Mouse (Mus musculus): ENCODE data around the gene Yipf2. TPM values are rescaled to one million over a fixed set of nuclear protein-coding genes. Genes with fewer than 3 reads are reported as not detected.

Yipf2 gene
- total and polyA plus RNA-seq, 3 experiments, result 4.7 to 13.2 (median 6.8) TPM

- H3K36me3 ChIP-seq (replicated peaks), result peaks cover 81% of the 10 kb centered on the region
- TF ChIP-seq POLR2AphosphoS5 (IDR thresholded peaks at IDR 0.05; ENCODE audit: insufficient replicate concordance, low read depth, low read length) (no peak), CTCF (IDR thresholded peaks at IDR 0.05; ENCODE audit: low read depth, low read length) (no peak), GATA2 (IDR thresholded peaks at IDR 0.05; ENCODE audit: borderline replicate concordance, low read depth, low read length) (no peak), GATA1 (IDR thresholded peaks at IDR 0.05; ENCODE audit: borderline replicate concordance, low read length) (no peak), TAL1 (conservative IDR thresholded peaks at IDR 0.05; ENCODE audit: low read depth, low read length) (no peak)
- peaks cover 49% of the 10 kb centered on the region for H3K4me1 ChIP-seq (ENCODE audit: insufficient read depth, low read depth, low read length)
- ATAC-seq (ENCODE audit: extremely low read depth, insufficient number of reproducible peaks, low FRiP score, poor library complexity, severe bottlenecking) (no peak), DNase-seq (ENCODE audit: low spot score) (no peak)
- H3K27me3 ChIP-seq (ENCODE audit: insufficient read depth, low read length), result no peaks in the 10 kb centered on the region
- no peak overlapping the region for H3K4me3 ChIP-seq (ENCODE audit: low read depth, low read length)
- H3K9me3 ChIP-seq (replicated peaks), result no peaks in the 10 kb centered on the region
Measured at GRCm38 (mm10) chr9:21557556-21557955, 35.1 kb downstream of the Yipf2 start.

DNA sequence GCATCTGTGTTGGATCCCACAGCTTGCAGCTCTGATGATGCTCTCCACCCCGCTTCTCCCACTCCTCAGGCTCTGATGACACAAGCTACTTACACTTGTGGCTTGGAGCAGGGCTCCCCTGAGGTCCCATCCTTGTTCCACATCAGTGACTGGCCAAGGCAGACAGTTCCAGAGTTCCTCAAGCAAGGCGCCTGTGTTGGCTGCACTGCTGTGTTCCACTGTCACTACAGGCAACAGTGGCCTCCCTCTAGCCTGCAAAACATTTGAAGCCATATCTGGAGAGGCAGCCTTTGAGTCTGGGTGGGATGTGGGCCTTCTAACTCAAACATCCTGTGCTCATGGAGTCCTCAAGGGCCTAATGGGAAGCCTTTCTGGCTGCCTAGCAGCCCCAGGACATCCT is 35.6 kb downstream of the Yipf2 start:
- TF ChIP-seq POLR2AphosphoS5 (IDR thresholded peaks at IDR 0.05; ENCODE audit: insufficient replicate concordance, low read depth, low read length), result no peak
- no peak for TF ChIP-seq TAL1 (conservative IDR thresholded peaks at IDR 0.05; ENCODE audit: low read depth, low read length)
- TF ChIP-seq CTCF (IDR thresholded peaks at IDR 0.05; ENCODE audit: low read depth, low read length), result no peak
- no peak for TF ChIP-seq GATA1 (IDR thresholded peaks at IDR 0.05; ENCODE audit: borderline replicate concordance, low read length)
- no peak for TF ChIP-seq GATA2 (IDR thresholded peaks at IDR 0.05; ENCODE audit: borderline replicate concordance, low read depth, low read length)
- ATAC-seq (ENCODE audit: extremely low read depth, insufficient number of reproducible peaks, low FRiP score, poor library complexity, severe bottlenecking) (no peak), DNase-seq (ENCODE audit: low spot score) (no peak)
- no peak overlapping the region for H3K4me3 ChIP-seq (ENCODE audit: low read depth, low read length)
- H3K36me3 ChIP-seq (replicated peaks), result peaks cover 82% of the 10 kb centered on the region
- H3K9me3 ChIP-seq (replicated peaks), result no peaks in the 10 kb centered on the region
- no peaks in the 10 kb centered on the region for H3K27me3 ChIP-seq (ENCODE audit: insufficient read depth, low read length)
- peaks cover 49% of the 10 kb centered on the region for H3K4me1 ChIP-seq (ENCODE audit: insufficient read depth, low read depth, low read length)

- peaks cover 82% of the 10 kb centered on the region for H3K36me3 ChIP-seq (replicated peaks)
- no peak for DNase-seq (ENCODE audit: low spot score)
- H3K27me3 ChIP-seq (ENCODE audit: insufficient read depth, low read length), result no peaks in the 10 kb centered on the region
- H3K9me3 ChIP-seq (replicated peaks), result no peaks in the 10 kb centered on the region
- ATAC-seq (ENCODE audit: extremely low read depth, insufficient number of reproducible peaks, low FRiP score, poor library complexity, severe bottlenecking), result no peak
- peaks cover 46% of the 10 kb centered on the region for H3K4me1 ChIP-seq (ENCODE audit: insufficient read depth, low read depth, low read length)
- TF ChIP-seq GATA1 (IDR thresholded peaks at IDR 0.05; ENCODE audit: borderline replicate concordance, low read length) (no peak), POLR2AphosphoS5 (IDR thresholded peaks at IDR 0.05; ENCODE audit: insufficient replicate concordance, low read depth, low read length) (no peak), CTCF (IDR thresholded peaks at IDR 0.05; ENCODE audit: low read depth, low read length) (no peak), GATA2 (IDR thresholded peaks at IDR 0.05; ENCODE audit: borderline replicate concordance, low read depth, low read length) (no peak), TAL1 (conservative IDR thresholded peaks at IDR 0.05; ENCODE audit: low read depth, low read length) (no peak)
- no peak overlapping the region for H3K4me3 ChIP-seq (ENCODE audit: low read depth, low read length)
Measured at GRCm38 (mm10) chr9:21555198-21555742, 37.4 kb downstream of the Yipf2 start.

GRCm38 (mm10) chr9:21553607-21554273 is 38.9 kb downstream of the Yipf2 start:
- Histone ChIP-seq H3K4me1 (ENCODE audit: insufficient read depth, low read depth, low read length) (peaks cover 44% of the 10 kb centered on the region), H3K36me3 (replicated peaks) (peaks cover 84% of the 10 kb centered on the region), H3K4me3 (ENCODE audit: low read depth, low read length) (no peak overlapping the region), H3K9me3 (replicated peaks) (no peaks in the 10 kb centered on the region), H3K27me3 (ENCODE audit: insufficient read depth, low read length) (no peaks in the 10 kb centered on the region)
- ATAC-seq (ENCODE audit: extremely low read depth, insufficient number of reproducible peaks, low FRiP score, poor library complexity, severe bottlenecking), result no peak
- DNase-seq (ENCODE audit: low spot score), result no peak
- no peak for TF ChIP-seq POLR2AphosphoS5 (IDR thresholded peaks at IDR 0.05; ENCODE audit: insufficient replicate concordance, low read depth, low read length)

DNA sequence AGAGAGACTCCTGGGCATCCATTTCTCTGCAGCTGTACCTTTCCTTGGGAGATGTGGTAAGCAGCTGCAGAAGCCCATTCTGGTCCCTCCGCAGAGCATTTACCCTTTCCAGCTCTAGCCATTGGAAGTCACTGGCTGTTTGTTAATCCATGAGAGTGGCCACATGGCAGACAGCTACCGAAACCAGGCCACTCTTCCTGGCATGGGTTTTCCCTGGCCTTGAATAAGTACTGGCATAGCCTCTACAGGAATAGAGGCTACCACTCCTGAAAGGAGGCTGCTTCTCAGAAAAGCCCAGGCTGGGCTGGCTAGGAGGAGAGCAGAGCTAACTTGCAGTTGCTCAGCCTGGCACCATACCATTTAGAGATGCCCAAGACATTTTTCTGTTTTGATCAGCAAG is 41.6 kb downstream of the Yipf2 start:
- ATAC-seq (ENCODE audit: extremely low read depth, insufficient number of reproducible peaks, low FRiP score, poor library complexity, severe bottlenecking), result no peak
- Histone ChIP-seq H3K36me3 (replicated peaks) (peaks cover 69% of the 10 kb centered on the region), H3K27me3 (ENCODE audit: insufficient read depth, low read length) (no peaks in the 10 kb centered on the region), H3K9me3 (replicated peaks) (no peaks in the 10 kb centered on the region), H3K4me3 (ENCODE audit: low read depth, low read length) (no peak overlapping the region), H3K4me1 (ENCODE audit: insufficient read depth, low read depth, low read length) (peaks cover 36% of the 10 kb centered on the region)
- no peak for DNase-seq (ENCODE audit: low spot score)
- TF ChIP-seq TAL1 (conservative IDR thresholded peaks at IDR 0.05; ENCODE audit: low read depth, low read length) (no peak), CTCF (IDR thresholded peaks at IDR 0.05; ENCODE audit: low read depth, low read length) (no peak), POLR2AphosphoS5 (IDR thresholded peaks at IDR 0.05; ENCODE audit: insufficient replicate concordance, low read depth, low read length) (no peak), GATA2 (IDR thresholded peaks at IDR 0.05; ENCODE audit: borderline replicate concordance, low read depth, low read length) (no peak), GATA1 (IDR thresholded peaks at IDR 0.05; ENCODE audit: borderline replicate concordance, low read length) (no peak)

DNA sequence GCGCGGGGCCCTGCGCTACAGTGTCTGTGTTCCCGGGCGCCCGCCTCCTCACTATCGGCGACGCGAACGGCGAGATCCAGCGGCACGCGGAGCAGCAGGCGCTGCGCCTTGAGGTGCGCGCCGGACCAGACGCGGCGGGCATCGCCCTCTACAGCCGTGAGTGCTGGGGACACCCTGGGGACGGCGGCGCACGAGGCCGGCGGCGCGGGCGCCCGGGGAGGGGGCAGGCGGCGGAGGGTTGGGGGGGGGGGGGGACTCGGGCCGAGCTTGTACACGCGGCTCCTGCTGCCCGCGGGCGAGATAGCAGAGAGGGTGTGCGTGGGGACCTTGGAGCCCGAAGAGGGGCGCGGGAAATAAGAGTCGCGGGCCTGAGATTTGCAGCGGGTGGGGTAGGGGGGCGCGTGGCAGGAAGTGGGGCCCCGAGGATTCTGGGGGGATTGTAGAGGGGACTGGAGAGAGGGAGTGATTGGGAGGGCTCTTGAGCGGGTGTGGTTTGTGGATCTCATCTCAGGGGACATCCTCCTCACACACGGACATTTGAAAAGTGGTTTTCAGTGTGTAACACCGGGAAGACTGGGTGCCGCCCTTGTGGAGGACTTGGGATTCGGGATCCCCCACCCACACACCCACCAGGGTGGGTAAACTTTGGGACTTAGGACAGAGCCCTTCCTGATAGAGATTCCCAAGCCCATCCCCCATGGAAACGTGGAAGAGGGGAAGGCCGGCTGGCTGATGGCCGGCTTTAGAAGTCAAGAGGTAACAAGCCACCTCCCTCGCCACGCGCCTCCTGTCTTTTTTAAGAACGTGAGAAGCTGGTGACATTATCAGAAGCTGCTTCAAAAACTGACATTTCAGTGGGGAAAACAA is 45.3 kb downstream of the Yipf2 start:
- H3K27me3 ChIP-seq (ENCODE audit: insufficient read depth, low read length), result no peaks in the 10 kb centered on the region
- H3K4me1 ChIP-seq (ENCODE audit: insufficient read depth, low read depth, low read length), result peaks cover 37% of the 10 kb centered on the region
- H3K36me3 ChIP-seq (replicated peaks), result peaks cover 36% of the 10 kb centered on the region
- TF ChIP-seq GATA2 (IDR thresholded peaks at IDR 0.05; ENCODE audit: borderline replicate concordance, low read depth, low read length), result no peak
- no peak for TF ChIP-seq TAL1 (conservative IDR thresholded peaks at IDR 0.05; ENCODE audit: low read depth, low read length)
- no peak for TF ChIP-seq GATA1 (IDR thresholded peaks at IDR 0.05; ENCODE audit: borderline replicate concordance, low read length)
- TF ChIP-seq POLR2AphosphoS5 (IDR thresholded peaks at IDR 0.05; ENCODE audit: insufficient replicate concordance, low read depth, low read length), result no peak
- no peak for TF ChIP-seq CTCF (IDR thresholded peaks at IDR 0.05; ENCODE audit: low read depth, low read length)
- DNase-seq (ENCODE audit: low spot score), result peak; percentile 37
- H3K4me3 ChIP-seq (ENCODE audit: low read depth, low read length), result peak overlapping the region; percentile 83
- H3K9me3 ChIP-seq (replicated peaks), result no peaks in the 10 kb centered on the region
- no peak for ATAC-seq (ENCODE audit: extremely low read depth, insufficient number of reproducible peaks, low FRiP score, poor library complexity, severe bottlenecking)

All from G1E (cell line).